Mouse (Mus musculus) layer of hippocampus, adult 8-10 months (tissue): ENCODE measurements around the gene Cd37. TPM values are rescaled to one million over a fixed set of nuclear protein-coding genes. Genes with fewer than 3 reads are reported as not detected.

Experiments used
- DNase-seq, 2 experiments: peaks; one replicate each; pipeline ENCODE4 v3.0.0; 2022; ENCODE audit warnings: low spot score in 2 of 2
- total RNA-seq, 4 experiments: library from RNA; stranded (reverse); gene quantifications; 2 replicates each; pipeline ENCODE4 v1.2.4; 2022

Gene Cd37
- total RNA-seq, 4 experiments from 2014 or later = 6.3 to 34.1 (median 18.1) TPM

- DNase-seq = peak; percentile 90 to 92
Observed at GRCm38 (mm10) chr7:45204380-45205143, 34.4 kb downstream of the Cd37 start, which contains the start of gene Ccdc155. Gene Ccdc155, minus strand, starts transcription at chr7:45204892.

- no peak for DNase-seq
Observed at GRCm38 (mm10) chr7:45202654-45203053, 36.3 kb downstream of the Cd37 start.

DNA sequence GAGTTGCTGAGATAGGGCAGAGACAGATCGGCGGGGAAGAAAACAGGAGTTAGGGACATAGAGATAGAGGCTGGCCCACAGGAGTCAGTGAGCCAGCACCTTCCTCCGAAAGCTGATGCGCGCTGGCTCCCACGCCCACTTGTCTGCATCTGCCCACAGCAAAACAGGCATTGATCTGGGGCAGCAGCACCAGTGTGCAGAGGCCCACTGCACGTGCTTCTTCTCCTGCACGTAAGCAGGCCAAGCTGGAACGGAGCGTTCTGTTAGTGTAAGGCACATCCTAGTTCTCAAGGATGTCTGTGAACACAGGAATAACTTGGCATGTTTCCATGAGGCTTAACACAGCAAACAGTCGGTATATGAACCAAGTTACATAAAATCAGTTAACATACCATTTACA lies 40.0 kb downstream of the Cd37 start:
- DNase-seq = no peak

- peak; percentile 69 to 71 for DNase-seq
Observed at GRCm38 (mm10) chr7:45198435-45198834, 40.5 kb downstream of the Cd37 start.

DNA sequence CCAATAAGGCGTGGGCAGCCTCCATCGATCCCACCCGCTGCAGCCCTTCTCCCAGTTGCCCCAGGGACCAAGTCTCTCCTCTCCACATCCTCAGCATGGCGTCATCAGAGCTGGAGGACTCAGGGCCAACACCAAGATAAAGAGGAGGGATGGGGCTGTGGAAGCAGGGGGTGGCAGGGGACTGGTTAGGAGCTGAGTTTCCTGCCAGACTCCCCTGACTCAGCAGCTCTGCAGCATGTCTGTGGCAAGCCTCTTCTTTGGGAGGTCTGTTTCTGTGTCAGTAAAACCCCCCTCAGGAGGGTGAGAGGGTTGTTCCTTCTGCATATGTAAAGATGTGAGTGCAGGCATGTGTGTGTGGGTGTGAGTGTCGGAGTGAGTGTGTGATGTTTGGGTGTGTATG lies 41.9 kb downstream of the Cd37 start:
- no peak for DNase-seq

DNA sequence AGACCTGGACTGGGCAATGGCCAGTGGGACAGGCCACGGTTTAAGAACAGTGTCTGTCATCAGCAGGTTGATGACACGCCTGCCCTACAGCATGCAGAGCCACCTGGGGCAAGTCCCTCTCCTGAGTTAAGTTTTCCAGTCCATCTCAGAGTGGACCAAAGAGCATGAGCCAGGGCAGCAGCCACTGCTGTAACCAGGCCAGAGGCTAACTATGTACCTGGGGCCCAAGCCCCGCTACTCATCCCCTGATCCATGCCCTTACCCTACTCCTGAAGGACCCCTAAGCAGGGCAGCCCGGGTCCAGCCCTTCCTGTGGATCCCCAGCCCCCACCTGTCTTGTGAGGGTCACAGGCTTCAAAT lies 42.8 kb downstream of the Cd37 start:
- DNase-seq = no peak

DNA sequence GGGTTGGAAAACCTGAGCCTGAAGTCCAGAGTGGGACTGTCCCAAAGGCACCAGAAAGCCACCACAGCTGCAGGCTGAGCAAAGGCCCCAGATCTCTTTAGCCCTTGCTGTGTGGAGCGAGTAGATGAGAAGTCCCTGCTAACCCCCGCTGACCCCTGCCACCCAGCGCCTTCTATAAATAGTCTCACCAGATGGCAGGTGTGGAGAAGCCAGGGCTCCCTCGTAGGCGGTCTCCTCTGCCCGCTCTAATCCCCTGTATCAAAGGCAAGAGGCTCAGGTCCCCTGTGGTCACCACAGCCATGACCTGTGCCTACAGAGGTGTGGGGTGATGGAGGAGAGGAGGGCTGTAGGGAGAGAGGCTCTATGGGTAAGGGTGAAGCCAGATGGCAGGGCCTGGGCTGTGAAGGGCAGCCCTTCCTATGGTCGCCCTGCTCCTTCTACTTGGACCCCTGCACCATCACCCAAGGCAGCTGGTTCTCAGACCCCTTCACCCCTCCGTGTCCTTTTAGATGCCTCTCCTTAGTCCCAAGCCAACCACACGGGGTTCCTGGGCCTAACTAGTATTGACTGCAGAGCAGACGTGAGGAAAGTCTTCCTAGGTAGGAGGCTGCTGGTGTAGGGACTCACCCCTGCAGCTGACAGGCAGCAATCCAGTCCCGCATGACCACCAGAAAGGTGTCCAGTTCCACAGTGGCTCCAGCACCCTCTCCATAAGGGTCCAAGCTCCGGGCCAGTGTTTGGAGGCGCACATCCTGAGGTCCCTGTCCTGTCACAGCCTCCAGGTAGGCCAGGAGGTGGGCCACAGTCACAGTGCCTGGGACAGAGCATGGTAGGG lies 43.4 kb downstream of the Cd37 start:
- DNase-seq = no peak

- DNase-seq = no peak
Observed at GRCm38 (mm10) chr7:45193871-45194785, 44.8 kb downstream of the Cd37 start.

- DNase-seq = no peak
Observed at GRCm38 (mm10) chr7:45193406-45193805, 45.5 kb downstream of the Cd37 start.

DNA sequence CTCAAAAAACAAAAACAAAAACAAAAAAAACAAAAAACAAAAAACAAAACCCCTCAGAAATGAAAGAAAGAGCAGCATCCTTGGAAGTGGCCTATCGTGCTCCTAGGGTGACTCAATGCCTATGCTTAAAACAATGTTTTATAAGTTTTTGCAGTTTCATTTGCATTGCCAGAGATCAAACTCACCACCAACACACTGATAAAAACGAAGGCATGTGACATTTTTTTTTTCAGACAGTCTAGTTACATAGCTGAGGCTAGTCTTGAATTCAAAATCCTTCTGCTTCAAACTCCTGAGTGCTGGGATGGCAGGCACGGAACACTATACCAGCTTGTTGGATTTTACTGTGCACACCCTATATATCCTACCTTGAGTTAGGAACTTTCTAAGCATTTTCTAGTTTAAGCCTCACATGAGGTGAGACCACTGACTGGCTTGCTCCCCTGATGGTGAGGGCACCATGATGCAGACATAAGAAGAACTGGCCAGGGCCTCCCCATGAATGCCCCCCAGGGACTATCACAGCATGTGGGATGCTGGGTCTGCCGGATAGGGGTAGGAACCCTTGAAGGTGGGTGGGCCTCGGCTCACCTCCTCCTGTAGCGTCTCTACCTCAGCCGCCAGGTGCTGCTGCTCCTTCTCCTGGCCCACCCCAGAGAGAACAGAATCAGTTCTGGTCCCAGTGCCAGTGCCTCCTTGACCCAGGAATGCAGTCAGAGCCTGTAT lies 46.2 kb downstream of the Cd37 start:
- no peak for DNase-seq

DNA sequence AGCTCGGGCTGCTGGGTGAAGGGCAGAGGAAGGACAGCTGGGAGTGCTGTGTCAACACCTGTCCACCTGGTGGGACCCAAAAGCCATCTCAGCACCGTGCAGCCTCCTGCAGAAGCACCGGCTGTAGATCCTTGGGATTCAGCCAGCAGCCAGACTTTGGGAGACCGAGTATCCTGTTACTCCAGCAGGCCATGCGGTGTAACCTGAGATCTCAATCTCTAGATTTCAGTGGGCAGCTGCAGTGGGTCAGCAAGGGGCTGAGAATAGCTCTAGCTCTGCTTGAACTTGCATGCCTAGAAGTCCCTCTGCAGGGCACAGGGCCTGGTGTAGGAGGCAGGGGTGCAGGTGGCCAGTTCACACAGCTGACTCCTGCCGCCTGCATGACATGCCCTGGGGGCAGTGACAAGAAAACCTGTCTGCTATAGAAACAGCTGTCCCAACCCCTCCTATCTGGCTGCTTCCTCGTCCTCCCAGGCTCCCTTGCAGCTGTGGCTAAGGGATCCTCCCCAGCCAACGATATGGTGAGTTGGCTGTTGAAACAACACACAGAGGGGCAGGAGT lies 47.0 kb downstream of the Cd37 start:
- no peak for DNase-seq

- no peak for DNase-seq
Observed at GRCm38 (mm10) chr7:45191161-45191560, 47.8 kb downstream of the Cd37 start.

- DNase-seq = no peak
Observed at GRCm38 (mm10) chr7:45190186-45190585, 48.7 kb downstream of the Cd37 start.

- no peak for DNase-seq
Observed at GRCm38 (mm10) chr7:45189600-45189999, 49.3 kb downstream of the Cd37 start.

- no peak for DNase-seq
Observed at GRCm38 (mm10) chr7:45185921-45186320, 53.0 kb downstream of the Cd37 start.

DNA sequence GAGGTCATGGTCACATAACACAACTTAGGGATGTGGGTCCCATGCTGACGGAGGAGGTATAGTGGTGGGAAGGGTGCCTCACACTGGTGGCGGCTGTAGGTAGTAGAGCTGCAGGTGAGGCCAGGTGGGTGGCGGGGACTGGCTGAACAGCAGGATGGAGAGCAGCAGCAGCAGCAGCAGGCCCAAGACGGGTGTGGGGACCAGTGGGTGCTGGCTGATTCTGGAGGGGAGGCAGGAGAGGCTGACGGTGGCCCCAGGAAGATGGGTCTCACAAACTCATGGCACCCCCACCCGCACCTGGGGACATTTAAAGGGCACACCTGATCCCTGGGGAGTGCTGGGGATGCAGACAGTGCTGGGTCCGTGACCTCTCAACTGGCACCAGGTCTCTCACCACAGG lies 55.2 kb downstream of the Cd37 start:
- DNase-seq = no peak
